In genomic region chr9:41268112-41268511, GRCm38 (mm10) we compare ENCODE assay signal across 19 mouse cellular contexts.
"Had no signal": no experiment of that assay in that cellular context is flagged by ENCODE, and none has a peak within 500 bp of the region (broad histone marks: within the 10 kb centered on the region; RNA-seq: fewer than 3 reads in every experiment).

No protein-coding gene starts in this region.

- H3K9ac ChIP-seq: limb, embryonic 13.5 days; liver, embryonic 12.5 days; liver, embryonic 15.5 days; lung, embryonic 15.5 days; midbrain, embryonic 12.5 days had no signal

- H3K4me1 ChIP-seq: liver, embryonic 12.5 days; liver, embryonic 15.5 days; megakaryocyte, embryonic 14.5 days had no signal

- H3K27ac ChIP-seq: kidney, postnatal 0 days; left cerebral cortex, adult 2 months; limb, embryonic 10.5 days; limb, embryonic 13.5 days; liver, embryonic 12.5 days; liver, embryonic 15.5 days; lung, embryonic 15.5 days; midbrain, embryonic 12.5 days had no signal

- H3K4me2 ChIP-seq: limb, embryonic 13.5 days; liver, embryonic 12.5 days; liver, embryonic 15.5 days; lung, embryonic 15.5 days; midbrain, embryonic 12.5 days had no signal

- H3K9me3 ChIP-seq: limb, embryonic 10.5 days; limb, embryonic 13.5 days; liver, embryonic 12.5 days; liver, embryonic 15.5 days; lung, embryonic 15.5 days; megakaryocyte, embryonic 14.5 days; midbrain, embryonic 12.5 days had no signal

- H3K27me3 ChIP-seq: limb, embryonic 13.5 days; lung, embryonic 15.5 days; midbrain, embryonic 12.5 days had no signal

- H3K4me3 ChIP-seq: left cerebral cortex, adult 2 months; limb, embryonic 10.5 days; limb, embryonic 13.5 days; liver, embryonic 12.5 days; liver, embryonic 15.5 days; lung, embryonic 15.5 days; megakaryocyte, embryonic 14.5 days; midbrain, embryonic 12.5 days had no signal

- H3K36me3 ChIP-seq: limb, embryonic 10.5 days; limb, embryonic 13.5 days; liver, embryonic 12.5 days; liver, embryonic 15.5 days; lung, embryonic 15.5 days; midbrain, embryonic 12.5 days had no signal

- ATAC-seq: liver, embryonic 12.5 days had no signal

- DNase-seq: kidney, adult 18-20 months; kidney, adult 9 months; kidney, postnatal 25 days; layer of hippocampus, postnatal 36 days; liver; lung, adult 18-20 months; lung, postnatal 10 days; lung, postnatal 36 days; thymus, adult 18-20 months; thymus, postnatal 36 days had no signal
